Mouse (Mus musculus) left cerebral cortex, postnatal 10 days (tissue): ENCODE data around the gene C330021F23Rik. TPM values are rescaled to one million over a fixed set of nuclear protein-coding genes. Genes with fewer than 3 reads are reported as not detected.
A peak's percentile ranks its signal among the peaks of the same experiment; 100 is the strongest.
"Not testable (repeated sequence)": the region's sequence is repeated elsewhere in the genome, so short reads cannot be mapped to it uniquely, and the experiment has no call there.

Source experiments
- DNase-seq, 2 experiments: peaks; one replicate each; pipeline ENCODE4 v3.0.0; 2021 to 2022; ENCODE audit warnings: low spot score in 2 of 2, mixed read lengths in 1 of 2; ENCODE audit errors: extremely low spot score in 1 of 2
- intact Hi-C: fragments of 180-260 bp; cut with DNase I; formaldehyde crosslinking; loops from one replicate; pipeline ENCODE4 v1.15.1; 2025
- total RNA-seq, 2 experiments: library from RNA; stranded (reverse); gene quantifications; 2 replicates each; pipeline ENCODE4 v1.2.3; 2021

Gene C330021F23Rik
- total RNA-seq, result not detected

DNA sequence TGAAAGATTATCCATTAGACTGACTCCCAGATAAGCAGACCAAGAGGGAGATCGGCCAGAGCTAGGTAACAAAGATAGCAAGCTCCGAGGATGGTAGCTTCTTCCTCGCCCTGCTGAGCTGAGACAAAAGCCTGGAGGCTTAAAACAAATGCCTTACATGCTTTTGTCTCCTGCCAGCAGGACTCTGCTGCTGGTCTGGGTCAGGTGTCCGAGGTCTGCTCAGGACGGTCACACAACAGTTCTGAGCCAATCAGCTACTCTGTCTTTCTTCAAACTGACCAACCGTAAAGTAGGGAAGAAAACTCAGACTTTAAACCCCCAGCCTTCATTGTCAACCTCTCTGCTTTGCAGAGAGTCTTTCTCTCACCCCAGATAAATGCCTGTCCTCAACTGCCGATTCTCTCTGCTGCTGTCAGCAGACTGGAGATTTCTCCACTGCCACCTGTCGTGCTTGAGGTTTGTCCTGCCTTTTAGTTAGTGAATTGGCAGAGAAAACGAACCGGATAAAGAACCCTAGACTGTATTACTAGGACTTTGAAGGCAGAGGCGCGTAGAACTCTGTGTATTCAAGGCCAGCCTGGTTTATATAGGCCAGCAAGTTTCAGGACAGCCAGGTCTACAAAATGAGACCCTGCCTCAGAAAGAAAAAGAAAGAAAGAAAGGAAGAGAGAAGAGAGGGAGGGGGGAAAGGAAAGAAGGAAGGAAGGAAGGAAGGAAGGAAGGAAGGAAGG is at the start of gene C330021F23Rik:
Gene C330021F23Rik (plus strand): TSS at position 350 of the 731 bp plus-strand sequence.
- intact Hi-C loops, result no loop called here
- no peak for DNase-seq

DNA sequence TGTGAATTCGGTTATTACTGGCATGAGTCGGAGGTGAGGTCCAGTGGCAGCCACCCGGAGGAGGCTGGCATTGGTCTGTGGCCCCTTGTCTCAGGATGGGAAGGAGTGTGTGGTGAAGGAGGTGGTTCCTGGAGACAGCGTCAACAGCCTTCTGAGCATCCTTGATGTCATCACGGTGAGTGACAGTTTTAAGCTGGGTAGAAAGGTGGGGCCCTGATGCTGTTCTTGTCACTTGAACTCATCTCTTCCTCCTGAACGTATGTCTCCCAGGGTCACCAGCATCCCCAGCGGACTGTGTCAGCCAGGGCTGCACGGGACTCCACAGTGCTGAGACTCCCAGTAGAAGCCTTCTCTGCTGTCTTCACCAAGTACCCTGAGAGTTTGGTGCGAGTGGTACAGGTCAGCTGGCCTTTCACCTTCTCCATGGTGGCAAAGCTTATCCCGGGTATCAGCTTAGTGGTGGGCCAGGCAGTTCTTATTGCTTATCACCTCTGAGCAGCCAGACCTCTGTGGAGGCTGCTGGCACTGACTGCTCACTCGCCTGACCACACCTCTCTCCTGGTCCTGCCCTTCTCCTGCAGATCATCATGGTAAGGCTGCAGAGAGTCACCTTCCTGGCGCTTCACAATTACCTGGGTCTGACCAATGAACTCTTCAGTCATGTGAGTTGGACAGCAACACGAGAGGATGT is 45.6 kb upstream of the C330021F23Rik start:
- intact Hi-C loops, result no loop called here
- DNase-seq, result no peak

DNA sequence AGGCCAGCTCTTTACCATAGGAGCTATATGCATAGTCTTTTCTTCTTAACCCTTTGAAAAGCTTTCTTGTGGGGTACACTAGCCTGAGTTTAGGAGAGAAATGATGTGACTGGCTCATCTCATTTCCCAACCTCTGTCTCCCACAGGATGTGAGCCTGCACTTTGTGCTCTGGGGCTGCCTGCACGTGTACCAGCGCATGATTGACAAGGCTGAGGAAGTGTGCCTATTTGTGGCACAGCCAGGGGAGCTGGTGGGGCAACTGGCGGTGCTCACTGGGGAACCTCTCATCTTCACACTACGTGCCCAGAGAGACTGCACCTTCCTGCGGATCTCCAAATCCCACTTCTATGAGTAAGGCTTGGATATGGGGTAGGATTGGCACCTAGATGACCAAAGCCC is 37.0 kb upstream of the C330021F23Rik start:
- intact Hi-C loops, result loop anchor here (5.0 kb wide), 1 partner anchor 81 kb away; no protein-coding TSS in a partner anchor
- DNase-seq, result no peak

- no peak for DNase-seq
- intact Hi-C loops, result loop anchor here (5.0 kb wide), 1 partner anchor 80 kb away; no protein-coding TSS in a partner anchor
Observed at GRCm38 (mm10) chr8:3531936-3532335, 35.9 kb upstream of the C330021F23Rik start.

DNA sequence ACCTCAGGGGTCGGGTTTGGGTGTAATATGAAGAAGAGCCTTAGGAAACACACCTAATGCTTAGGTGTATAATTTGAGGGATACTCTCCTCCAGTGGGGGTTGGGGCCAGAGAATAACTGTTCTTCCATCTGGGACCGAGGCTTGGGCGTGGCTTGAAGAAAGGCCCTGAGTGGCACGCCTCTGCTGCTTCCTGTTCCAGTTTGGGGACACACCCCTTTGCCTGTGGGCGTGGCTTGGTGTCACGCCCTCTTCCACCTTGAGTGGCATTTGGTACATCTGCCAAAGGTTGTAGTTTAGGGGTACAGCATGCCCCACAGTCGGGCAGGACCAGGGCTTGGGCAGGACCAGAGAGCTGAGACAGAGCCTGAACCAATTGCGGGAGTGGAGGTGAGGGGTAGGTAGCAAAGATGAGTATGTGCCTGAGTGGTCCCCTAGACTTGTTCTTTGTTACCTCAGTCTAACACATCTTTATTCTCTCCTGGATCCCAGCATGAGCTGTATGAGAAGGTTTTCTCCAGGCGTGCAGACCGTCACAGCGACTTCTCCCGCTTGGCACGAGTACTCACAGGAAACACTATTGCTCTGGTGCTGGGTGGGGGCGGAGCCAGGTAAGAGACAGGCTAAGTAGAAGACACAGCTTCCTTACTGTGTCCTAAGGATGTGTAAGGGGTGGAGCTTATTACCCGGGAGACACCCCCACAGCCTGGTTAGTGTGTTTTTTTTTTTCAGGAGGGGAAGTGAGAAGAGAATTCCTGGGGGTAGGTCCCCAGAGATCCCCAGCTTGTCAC is 31.5 kb upstream of the C330021F23Rik start:
- intact Hi-C loops, result no loop called here
- peak in 1 of 2 experiments; percentile 44 for DNase-seq

- intact Hi-C loops, result no loop called here
- no peak for DNase-seq
Observed at GRCm38 (mm10) chr8:3536940-3537339, 30.9 kb upstream of the C330021F23Rik start.

DNA sequence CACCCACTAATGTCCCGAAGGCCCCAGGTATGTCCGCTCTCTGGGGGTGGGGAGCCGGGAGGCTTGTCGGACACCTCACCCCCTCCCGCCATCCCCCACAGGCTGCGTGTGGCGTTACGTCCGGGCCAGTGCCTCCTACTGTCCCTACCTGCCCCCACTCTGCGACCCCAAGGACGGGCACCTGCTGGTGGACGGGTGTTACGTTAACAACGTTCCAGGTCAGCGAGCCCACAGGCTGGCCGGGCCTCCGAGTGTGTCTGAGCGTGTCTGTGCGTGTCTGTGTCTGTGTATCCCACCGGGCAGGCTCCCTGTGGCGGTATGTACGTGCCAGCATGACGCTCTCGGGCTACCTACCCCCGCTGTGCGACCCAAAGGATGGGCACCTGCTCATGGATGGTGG is 30.1 kb upstream of the C330021F23Rik start:
- intact Hi-C loops, result no loop called here

DNA sequence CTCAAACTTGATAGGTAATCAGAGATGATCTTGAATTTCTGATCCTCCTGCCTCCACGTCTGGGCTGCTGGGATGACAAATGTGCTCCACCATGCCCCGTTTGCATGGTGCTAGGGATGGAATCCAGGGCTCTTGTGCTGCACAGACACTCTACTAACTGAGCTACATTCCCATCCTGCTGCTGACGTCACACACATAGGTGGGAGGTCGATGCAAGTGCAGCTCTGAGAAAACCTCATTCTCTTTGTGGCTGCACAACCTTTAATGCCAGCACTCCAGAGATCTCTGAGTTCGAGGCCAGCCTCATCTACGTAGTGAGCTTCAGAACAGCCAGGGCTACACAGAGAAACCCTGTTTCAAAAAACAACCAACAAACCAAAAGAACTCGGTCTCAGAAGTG is 28.6 kb upstream of the C330021F23Rik start:
- DNase-seq, result no peak

More for the DNA sequence above, 30.1 kb upstream of the C330021F23Rik start:
- DNase-seq, result peak in 1 of 2 experiments; percentile 37

GRCm38 (mm10) chr8:3540076-3540475 is 27.7 kb upstream of the C330021F23Rik start:
- DNase-seq, result no peak
- intact Hi-C loops, result no loop called here

More for the DNA sequence above, 28.6 kb upstream of the C330021F23Rik start:
- intact Hi-C loops, result no loop called here

DNA sequence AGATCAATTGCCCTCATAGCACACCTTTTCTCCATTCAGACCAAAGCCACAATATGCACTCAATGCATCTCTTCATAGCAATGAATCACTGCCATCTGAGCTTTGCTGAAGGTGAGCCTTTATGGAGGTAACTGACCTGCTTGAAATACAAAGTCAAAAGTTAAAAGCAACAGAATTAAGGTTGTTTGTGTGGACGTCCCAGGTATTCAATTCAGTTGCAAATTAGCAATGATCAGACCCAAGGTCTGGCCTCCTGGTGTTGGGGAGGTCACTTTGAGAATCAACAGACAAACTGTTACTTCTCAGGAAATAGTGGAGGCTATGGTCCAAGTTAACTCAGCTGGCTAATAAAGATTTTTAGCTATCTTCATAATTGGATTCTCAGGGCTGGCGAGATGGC is 21.3 kb upstream of the C330021F23Rik start:
- intact Hi-C loops, result no loop called here
- no peak for DNase-seq

DNA sequence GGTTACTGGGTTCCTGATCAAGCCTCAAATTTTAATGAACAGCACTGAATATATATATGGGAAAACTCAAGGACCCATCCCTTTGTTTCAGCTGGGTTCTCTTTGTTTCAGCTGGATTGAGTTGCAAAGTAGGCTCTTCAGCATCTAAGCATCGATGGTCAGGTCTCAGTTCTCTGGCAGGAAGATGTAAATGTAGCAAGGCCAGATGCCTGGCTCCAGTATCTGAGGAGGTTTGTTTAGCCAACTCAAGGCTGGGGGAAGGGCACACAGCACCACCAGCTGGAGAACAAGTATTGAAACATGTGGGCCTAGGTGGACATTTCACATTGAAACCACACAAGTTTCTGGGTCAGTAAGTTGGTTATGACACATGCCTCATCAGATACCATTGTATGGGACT is 15.6 kb upstream of the C330021F23Rik start:
- intact Hi-C loops, result no loop called here

DNA sequence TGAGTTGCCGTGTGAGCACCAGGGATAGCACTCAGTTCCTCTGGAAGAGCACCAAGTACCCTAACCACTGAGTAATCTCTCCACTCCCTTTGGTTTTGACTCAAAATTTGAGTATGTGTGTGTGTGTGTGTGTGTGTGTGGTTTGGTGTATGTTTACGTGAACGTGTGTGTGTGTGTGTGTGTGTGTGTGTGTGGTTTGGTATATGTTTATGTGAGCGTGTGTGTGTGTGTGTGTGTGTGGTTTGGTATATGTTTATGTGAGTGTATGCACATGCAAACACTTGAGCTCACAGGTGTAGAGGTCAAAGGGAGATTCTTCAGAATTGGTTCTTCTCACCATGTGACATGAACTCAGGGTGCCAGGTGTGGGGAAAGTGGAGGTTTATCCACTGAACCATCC is 11.7 kb upstream of the C330021F23Rik start:
- no peak for DNase-seq
- intact Hi-C loops, result loop anchor here (5.0 kb wide), 1 partner anchor 116 kb away; the partner anchor contains the start of gene Fcor

More for the DNA sequence above, 15.6 kb upstream of the C330021F23Rik start:
- no peak for DNase-seq

GRCm38 (mm10) chr8:3568378-3568777 is 588 bp downstream of the C330021F23Rik start:
- no peak for DNase-seq
- intact Hi-C loops, result no loop called here

DNA sequence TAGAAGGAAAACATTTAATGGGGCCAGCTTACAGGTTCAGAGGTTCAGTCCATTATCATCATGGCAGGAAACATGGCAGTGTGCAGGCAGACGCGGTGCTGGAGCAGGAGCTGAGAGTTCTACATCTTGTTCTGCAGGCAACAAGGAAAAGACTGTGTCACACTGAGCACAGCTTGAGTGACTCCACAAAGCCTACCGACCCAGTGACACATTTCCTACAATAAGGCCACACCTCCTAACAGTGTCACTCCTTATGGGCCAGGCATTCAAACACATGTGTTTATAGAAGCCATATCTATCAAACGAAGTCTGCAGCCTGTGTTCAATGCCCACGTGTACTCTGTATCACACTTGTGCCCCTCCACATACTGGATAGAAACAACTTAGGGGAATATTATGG is 2.0 kb downstream of the C330021F23Rik start:
- DNase-seq, result no peak
- intact Hi-C loops, result no loop called here

DNA sequence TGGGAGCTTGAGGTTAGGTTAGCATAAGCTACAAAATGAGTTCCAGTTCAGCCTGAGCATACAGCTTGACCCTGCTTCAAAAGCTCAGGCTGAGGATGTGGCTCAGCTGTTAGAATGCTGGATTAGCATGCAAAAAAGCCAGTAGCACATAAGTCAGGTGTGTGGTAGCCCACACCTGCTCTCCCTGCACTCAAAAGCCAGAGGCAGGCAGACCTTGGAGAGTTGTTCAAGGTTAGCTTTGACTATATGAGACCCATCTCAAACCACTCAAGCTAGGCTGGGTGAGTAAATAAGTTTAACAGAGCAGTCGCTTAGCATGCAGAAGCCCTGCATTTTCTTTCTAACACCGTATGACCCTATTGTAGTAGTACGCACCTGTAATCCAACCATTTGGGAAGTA is 6.8 kb downstream of the C330021F23Rik start:
- intact Hi-C loops, result no loop called here
- no peak for DNase-seq

- intact Hi-C loops, result no loop called here
- DNase-seq, result no peak
Observed at GRCm38 (mm10) chr8:3576211-3576960, 8.6 kb downstream of the C330021F23Rik start.

GRCm38 (mm10) chr8:3579390-3580364 is 11.9 kb downstream of the C330021F23Rik start:
- intact Hi-C loops, result no loop called here
- no peak for DNase-seq

GRCm38 (mm10) chr8:3581961-3582360 is 14.2 kb downstream of the C330021F23Rik start:
- DNase-seq, intact Hi-C loops: not testable (repeated sequence)
